Mouse (Mus musculus) left cerebral cortex, postnatal 4 days (tissue): ENCODE measurements at regions not wholly inside any gene's neighbourhood (a gene's known extent, or its start where the extent isn't known, plus 50 kb on each side); places are given as distances from the start of the nearest gene placed in this dataset.

Experiments used
- DNase-seq: peaks from one replicate; pipeline ENCODE4 v3.0.0-alpha.2; 2022
- intact Hi-C: fragments of 180-260 bp; cut with DNase I; formaldehyde crosslinking; loops from one replicate; pipeline ENCODE4 v1.15.1; 2025

GRCm38 (mm10) chr11:71498299-71498698, 251.4 kb upstream of the Wscd1 start:
- intact Hi-C loops, result no loop called here

GRCm38 (mm10) chr11:71502156-71502555, 247.6 kb upstream of the Wscd1 start:
- intact Hi-C loops, result no loop called here
- DNase-seq, result no peak

More at GRCm38 (mm10) chr11:71498299-71498698, 251.4 kb upstream of the Wscd1 start:
- no peak for DNase-seq

GRCm38 (mm10) chr11:71512271-71513066, 237.3 kb upstream of the Wscd1 start:
- no peak for DNase-seq
- intact Hi-C loops, result no loop called here

- intact Hi-C loops, result no loop called here
- DNase-seq, result peak; percentile 52
Observed at GRCm38 (mm10) chr11:71513067-71513350, 236.7 kb upstream of the Wscd1 start.

GRCm38 (mm10) chr11:71515264-71515663, 234.5 kb upstream of the Wscd1 start:
- DNase-seq, result no peak
- intact Hi-C loops, result no loop called here

- intact Hi-C loops, result no loop called here
- no peak for DNase-seq
Observed at GRCm38 (mm10) chr11:71517377-71517776, 232.3 kb upstream of the Wscd1 start.

- intact Hi-C loops, result no loop called here
- DNase-seq, result no peak
Observed at GRCm38 (mm10) chr11:71527691-71528090, 222.0 kb upstream of the Wscd1 start.

GRCm38 (mm10) chr11:71528588-71528987, 221.1 kb upstream of the Wscd1 start:
- DNase-seq, result no peak
- intact Hi-C loops, result no loop called here

GRCm38 (mm10) chr11:71541178-71541845, 208.4 kb upstream of the Wscd1 start:
- no peak for DNase-seq

GRCm38 (mm10) chr11:71557412-71557811, 192.3 kb upstream of the Wscd1 start:
- no peak for DNase-seq
- intact Hi-C loops, result no loop called here

More at GRCm38 (mm10) chr11:71541178-71541845, 208.4 kb upstream of the Wscd1 start:
- intact Hi-C loops, result no loop called here

- DNase-seq, result no peak
- intact Hi-C loops, result no loop called here
Observed at GRCm38 (mm10) chr11:71564831-71565230, 184.9 kb upstream of the Wscd1 start.

- intact Hi-C loops, result no loop called here
- no peak for DNase-seq
Observed at GRCm38 (mm10) chr11:71576801-71577200, 172.9 kb upstream of the Wscd1 start.

- DNase-seq, result peak; percentile 5
Observed at GRCm38 (mm10) chr11:71581775-71582174, 167.9 kb upstream of the Wscd1 start.

GRCm38 (mm10) chr11:71591014-71591413, 158.7 kb upstream of the Wscd1 start:
- no peak for DNase-seq
- intact Hi-C loops, result no loop called here

More at GRCm38 (mm10) chr11:71581775-71582174, 167.9 kb upstream of the Wscd1 start:
- intact Hi-C loops, result no loop called here

GRCm38 (mm10) chr11:71594250-71594847, 155.4 kb upstream of the Wscd1 start:
- intact Hi-C loops, result no loop called here
- peak; percentile 6 for DNase-seq

GRCm38 (mm10) chr11:71597709-71598108, 152.0 kb upstream of the Wscd1 start:
- intact Hi-C loops, result no loop called here
- DNase-seq, result no peak

- intact Hi-C loops, result no loop called here
- DNase-seq, result peak; percentile 11
Observed at GRCm38 (mm10) chr11:71610782-71611181, 138.9 kb upstream of the Wscd1 start.

- no peak for DNase-seq
Observed at GRCm38 (mm10) chr11:71615526-71615925, 134.2 kb upstream of the Wscd1 start.

GRCm38 (mm10) chr11:71625501-71626191, 124.1 kb upstream of the Wscd1 start:
- no peak for DNase-seq
- intact Hi-C loops, result no loop called here

More at GRCm38 (mm10) chr11:71615526-71615925, 134.2 kb upstream of the Wscd1 start:
- intact Hi-C loops, result no loop called here

- peak; percentile 19 for DNase-seq
- intact Hi-C loops, result no loop called here
Observed at GRCm38 (mm10) chr11:71636111-71636510, 113.6 kb upstream of the Wscd1 start.

- DNase-seq, result peak; percentile 41
- intact Hi-C loops, result no loop called here
Observed at GRCm38 (mm10) chr11:71636785-71637184, 112.9 kb upstream of the Wscd1 start.
